Mouse (Mus musculus): ENCODE measurements at regions not wholly inside any gene's neighbourhood (a gene's known extent, or its start where the extent isn't known, plus 50 kb on each side); places are given as distances from the start of the nearest gene placed in this dataset.
A peak's percentile ranks its signal among the peaks of the same experiment; 100 is the strongest.

DNA sequence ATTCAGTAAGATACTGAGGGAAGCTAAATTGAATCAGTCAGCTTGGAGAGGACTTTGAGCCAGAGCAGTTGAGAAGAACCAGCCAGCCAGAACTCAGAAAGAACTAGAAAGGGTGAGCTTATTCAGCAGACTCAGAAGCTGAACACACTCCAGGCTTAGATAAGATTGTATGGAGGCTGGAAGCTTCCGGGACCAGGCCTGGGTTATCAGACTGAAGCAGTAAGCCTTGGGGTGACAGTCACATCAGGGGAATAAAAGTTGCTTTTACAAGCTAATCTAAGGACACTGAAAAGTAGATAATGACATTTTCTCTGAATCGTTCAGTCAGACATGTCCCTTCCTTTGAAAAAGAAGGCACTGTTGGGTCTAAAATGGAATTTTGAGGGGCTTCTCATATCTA, 240.7 kb downstream of the Pmp22 start:
- WGBS: 58% methylated on average over 2 of the region's 2 CpGs
- no peaks in the 10 kb centered on the region for H3K4me1 ChIP-seq (replicated peaks; ENCODE audit: control insufficient read depth, insufficient read depth, low read length)
- no peak for TF ChIP-seq CTCF (IDR thresholded peaks at IDR 0.05; ENCODE audit: low read depth)
- no peaks in the 10 kb centered on the region for H3K36me3 ChIP-seq (ENCODE audit: control insufficient read depth, insufficient read depth)
- H3K27ac ChIP-seq (ENCODE audit: low read depth, low read length): no peak overlapping the region
- H3K27me3 ChIP-seq (replicated peaks; ENCODE audit: control insufficient read depth, insufficient read depth, low read length): no peaks in the 10 kb centered on the region
- H3K9me3 ChIP-seq (ENCODE audit: control insufficient read depth): no peaks in the 10 kb centered on the region
- no peak for ATAC-seq
- no peak overlapping the region for H3K4me3 ChIP-seq (ENCODE audit: low read depth, low read length)
- H3K9ac ChIP-seq (ENCODE audit: low read depth, low read length): no peak overlapping the region
- no peak overlapping the region for H3K4me2 ChIP-seq (replicated peaks; ENCODE audit: low read depth)

DNA sequence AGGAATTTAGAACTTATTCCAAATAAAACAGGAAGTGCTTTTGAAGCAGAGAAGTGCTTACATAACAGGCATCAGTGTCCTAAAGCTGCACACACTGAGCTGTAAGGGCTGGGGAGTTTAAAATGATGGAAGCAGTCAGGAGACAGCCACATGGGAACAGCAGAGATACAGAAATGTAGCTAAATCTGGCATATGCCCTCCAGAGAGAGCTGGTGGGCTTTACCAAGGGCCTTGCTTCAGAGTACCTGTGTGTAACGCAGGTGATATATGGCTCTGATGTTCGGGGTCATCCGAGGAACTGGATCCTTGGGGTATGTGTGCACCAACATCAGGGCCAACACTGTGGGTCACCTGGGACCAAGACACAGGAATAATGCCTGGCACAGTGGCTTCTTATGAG, 247.5 kb downstream of the Pmp22 start:
- 91% methylated on average over 3 of the region's 3 CpGs for WGBS
- Histone ChIP-seq H3K4me1 (replicated peaks; ENCODE audit: control insufficient read depth, insufficient read depth, low read length) (no peaks in the 10 kb centered on the region), H3K36me3 (ENCODE audit: control insufficient read depth, insufficient read depth) (no peaks in the 10 kb centered on the region), H3K4me2 (replicated peaks; ENCODE audit: low read depth) (no peak overlapping the region), H3K9me3 (ENCODE audit: control insufficient read depth) (no peaks in the 10 kb centered on the region), H3K27me3 (replicated peaks; ENCODE audit: control insufficient read depth, insufficient read depth, low read length) (no peaks in the 10 kb centered on the region), H3K27ac (ENCODE audit: low read depth, low read length) (no peak overlapping the region), H3K4me3 (ENCODE audit: low read depth, low read length) (no peak overlapping the region), H3K9ac (ENCODE audit: low read depth, low read length) (no peak overlapping the region)
- no peak for ATAC-seq
- TF ChIP-seq CTCF (IDR thresholded peaks at IDR 0.05; ENCODE audit: low read depth): no peak

GRCm38 (mm10) chr11:63376991-63377390, 248.2 kb downstream of the Pmp22 start:
- ATAC-seq: no peak
- H3K9me3 ChIP-seq (ENCODE audit: control insufficient read depth): no peaks in the 10 kb centered on the region
- no peaks in the 10 kb centered on the region for H3K36me3 ChIP-seq (ENCODE audit: control insufficient read depth, insufficient read depth)
- no peak for TF ChIP-seq CTCF (IDR thresholded peaks at IDR 0.05; ENCODE audit: low read depth)
- 62% methylated on average over 10 of the region's 10 CpGs for WGBS
- H3K9ac ChIP-seq (ENCODE audit: low read depth, low read length): no peak overlapping the region
- no peaks in the 10 kb centered on the region for H3K4me1 ChIP-seq (replicated peaks; ENCODE audit: control insufficient read depth, insufficient read depth, low read length)
- H3K4me3 ChIP-seq (ENCODE audit: low read depth, low read length): no peak overlapping the region
- H3K27ac ChIP-seq (ENCODE audit: low read depth, low read length): no peak overlapping the region
- H3K4me2 ChIP-seq (replicated peaks; ENCODE audit: low read depth): no peak overlapping the region
- H3K27me3 ChIP-seq (replicated peaks; ENCODE audit: control insufficient read depth, insufficient read depth, low read length): no peaks in the 10 kb centered on the region

DNA sequence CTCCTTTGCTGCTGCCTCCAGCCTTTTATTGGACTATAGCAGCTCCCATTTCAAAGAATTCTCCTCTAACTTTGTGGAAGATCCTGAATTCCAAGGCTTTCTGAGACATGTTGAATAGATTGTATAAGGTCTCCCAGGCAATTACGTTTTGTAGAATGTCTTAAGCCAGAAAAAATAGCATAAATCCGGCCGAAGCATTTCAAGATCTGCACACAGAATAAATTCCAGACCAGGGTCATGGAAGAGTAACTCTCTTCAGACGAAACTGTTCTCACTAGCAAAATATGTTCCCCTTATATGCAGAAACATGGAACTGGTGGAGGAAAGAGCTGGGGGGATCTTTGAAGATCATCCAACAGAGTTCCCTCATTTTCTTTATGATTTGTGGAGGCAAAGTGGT, 259.5 kb downstream of the Pmp22 start:
- no peaks in the 10 kb centered on the region for H3K27me3 ChIP-seq (replicated peaks; ENCODE audit: control insufficient read depth, insufficient read depth, low read length)
- no peak overlapping the region for H3K4me3 ChIP-seq (ENCODE audit: low read depth, low read length)
- ATAC-seq: no peak
- no peaks in the 10 kb centered on the region for H3K9me3 ChIP-seq (ENCODE audit: control insufficient read depth)
- WGBS: 73% methylated on average over 4 of the region's 4 CpGs
- no peak overlapping the region for H3K9ac ChIP-seq (ENCODE audit: low read depth, low read length)
- H3K36me3 ChIP-seq (ENCODE audit: control insufficient read depth, insufficient read depth): no peaks in the 10 kb centered on the region
- TF ChIP-seq CTCF (IDR thresholded peaks at IDR 0.05; ENCODE audit: low read depth): no peak
- H3K4me2 ChIP-seq (replicated peaks; ENCODE audit: low read depth): no peak overlapping the region
- no peak overlapping the region for H3K27ac ChIP-seq (ENCODE audit: low read depth, low read length)
- H3K4me1 ChIP-seq (replicated peaks; ENCODE audit: control insufficient read depth, insufficient read depth, low read length): no peaks in the 10 kb centered on the region

- H3K9ac ChIP-seq (ENCODE audit: low read depth, low read length): no peak overlapping the region
- H3K27ac ChIP-seq (ENCODE audit: low read depth, low read length): no peak overlapping the region
- H3K4me1 ChIP-seq (replicated peaks; ENCODE audit: control insufficient read depth, insufficient read depth, low read length): no peaks in the 10 kb centered on the region
- H3K4me2 ChIP-seq (replicated peaks; ENCODE audit: low read depth): no peak overlapping the region
- peak; percentile 68 for TF ChIP-seq CTCF (IDR thresholded peaks at IDR 0.05; ENCODE audit: low read depth)
- H3K36me3 ChIP-seq (ENCODE audit: control insufficient read depth, insufficient read depth): no peaks in the 10 kb centered on the region
- H3K9me3 ChIP-seq (ENCODE audit: control insufficient read depth): no peaks in the 10 kb centered on the region
- WGBS: 55% methylated on average over 3 of the region's 3 CpGs
- no peak for ATAC-seq
- H3K4me3 ChIP-seq (ENCODE audit: low read depth, low read length): no peak overlapping the region
- no peaks in the 10 kb centered on the region for H3K27me3 ChIP-seq (replicated peaks; ENCODE audit: control insufficient read depth, insufficient read depth, low read length)
Observed at GRCm38 (mm10) chr11:63391478-63391877, 262.7 kb downstream of the Pmp22 start.

GRCm38 (mm10) chr11:63392378-63392777, 263.6 kb downstream of the Pmp22 start:
- Histone ChIP-seq H3K27me3 (replicated peaks; ENCODE audit: control insufficient read depth, insufficient read depth, low read length) (no peaks in the 10 kb centered on the region), H3K4me2 (replicated peaks; ENCODE audit: low read depth) (no peak overlapping the region), H3K4me1 (replicated peaks; ENCODE audit: control insufficient read depth, insufficient read depth, low read length) (no peaks in the 10 kb centered on the region), H3K27ac (ENCODE audit: low read depth, low read length) (no peak overlapping the region), H3K9me3 (ENCODE audit: control insufficient read depth) (no peaks in the 10 kb centered on the region), H3K9ac (ENCODE audit: low read depth, low read length) (no peak overlapping the region), H3K36me3 (ENCODE audit: control insufficient read depth, insufficient read depth) (no peaks in the 10 kb centered on the region), H3K4me3 (ENCODE audit: low read depth, low read length) (no peak overlapping the region)
- TF ChIP-seq CTCF (IDR thresholded peaks at IDR 0.05; ENCODE audit: low read depth): peak; percentile 55
- 64% methylated on average over 3 of the region's 3 CpGs for WGBS
- ATAC-seq: no peak

- Histone ChIP-seq H3K9me3 (ENCODE audit: control insufficient read depth) (no peaks in the 10 kb centered on the region), H3K4me3 (ENCODE audit: low read depth, low read length) (no peak overlapping the region), H3K9ac (ENCODE audit: low read depth, low read length) (no peak overlapping the region), H3K4me1 (replicated peaks; ENCODE audit: control insufficient read depth, insufficient read depth, low read length) (no peaks in the 10 kb centered on the region), H3K4me2 (replicated peaks; ENCODE audit: low read depth) (no peak overlapping the region), H3K36me3 (ENCODE audit: control insufficient read depth, insufficient read depth) (no peaks in the 10 kb centered on the region), H3K27me3 (replicated peaks; ENCODE audit: control insufficient read depth, insufficient read depth, low read length) (no peaks in the 10 kb centered on the region), H3K27ac (ENCODE audit: low read depth, low read length) (no peak overlapping the region)
- no peak for ATAC-seq
- 19% methylated on average over 3 of the region's 3 CpGs for WGBS
- TF ChIP-seq CTCF (IDR thresholded peaks at IDR 0.05; ENCODE audit: low read depth): no peak
Observed at GRCm38 (mm10) chr11:63394201-63394600, 265.4 kb downstream of the Pmp22 start.

Measured in intestine, postnatal 0 days (tissue).